In genomic region chr2:26315072-26315924, GRCm38 (mm10) we compare ENCODE assay signal across 7 mouse cellular contexts. TPM values are rescaled to one million over a fixed set of nuclear protein-coding genes. Genes with fewer than 3 reads are reported as not detected.
DNase-seq lines count a peak whose midpoint lies in the region; ATAC-seq lines count a peak whose summit lies in the region.

Gene Gpsm1 (plus strand): TSS chr2:26315515.

- peak within 1 kb of the TSS; percentile 95 for H3K27ac ChIP-seq in intestine, embryonic 16.5 days (ENCODE audit: low read length)
- peak within 1 kb of the TSS; percentile 97 for H3K27ac ChIP-seq in limb, embryonic 12.5 days
- peak within 1 kb of the TSS; percentile 97 for H3K27ac ChIP-seq in midbrain, embryonic 13.5 days

- peaks cover 31% of the 10 kb centered on the region for H3K4me1 ChIP-seq in intestine, embryonic 16.5 days (ENCODE audit: control insufficient read depth, insufficient read depth, low read length)
- H3K4me1 ChIP-seq in limb, embryonic 12.5 days (replicated peaks): peaks cover 66% of the 10 kb centered on the region
- peaks cover 51% of the 10 kb centered on the region for H3K4me1 ChIP-seq in midbrain, embryonic 13.5 days (replicated peaks)

- ATAC-seq in intestine, embryonic 16.5 days: peak; percentile 82
- ATAC-seq in limb, embryonic 12.5 days (ENCODE audit: insufficient number of reproducible peaks, insufficient read depth, low FRiP score, low TSS enrichment, low read depth): peak; percentile 65
- peak; percentile 86 for ATAC-seq in midbrain, embryonic 13.5 days

- H3K4me2 ChIP-seq in intestine, embryonic 16.5 days (ENCODE audit: low read depth, low read length): peak within 1 kb of the TSS; percentile 68
- H3K4me2 ChIP-seq in limb, embryonic 12.5 days: peak within 1 kb of the TSS; percentile 90
- peak within 1 kb of the TSS; percentile 96 for H3K4me2 ChIP-seq in midbrain, embryonic 13.5 days (replicated peaks)

- no peaks in the 10 kb centered on the region for H3K36me3 ChIP-seq in intestine, embryonic 16.5 days (ENCODE audit: control insufficient read depth, insufficient read depth, low read length)
- H3K36me3 ChIP-seq in limb, embryonic 12.5 days: peaks cover 22% of the 10 kb centered on the region; the same call in 1 of the 2 replicates
- H3K36me3 ChIP-seq in midbrain, embryonic 13.5 days: no peaks in the 10 kb centered on the region

- H3K4me3 ChIP-seq in intestine, embryonic 16.5 days (ENCODE audit: low read length): peak within 1 kb of the TSS; percentile 82
- peak within 1 kb of the TSS; percentile 89 for H3K4me3 ChIP-seq in limb, embryonic 12.5 days (replicated peaks)
- H3K4me3 ChIP-seq in midbrain, embryonic 13.5 days (replicated peaks): peak within 1 kb of the TSS; percentile 96

- peak within 1 kb of the TSS; percentile 91 for H3K9ac ChIP-seq in intestine, embryonic 16.5 days (ENCODE audit: low read depth, low read length)
- peak within 1 kb of the TSS; percentile 93 for H3K9ac ChIP-seq in limb, embryonic 12.5 days (replicated peaks)
- peak within 1 kb of the TSS; percentile 98 for H3K9ac ChIP-seq in midbrain, embryonic 13.5 days (replicated peaks)

- H3K27me3 ChIP-seq in intestine, embryonic 16.5 days (replicated peaks; ENCODE audit: control insufficient read depth, insufficient read depth, low read length): no peaks in the 10 kb centered on the region
- no peaks in the 10 kb centered on the region for H3K27me3 ChIP-seq in limb, embryonic 12.5 days
- H3K27me3 ChIP-seq in midbrain, embryonic 13.5 days: no peaks in the 10 kb centered on the region

- DNase-seq in adrenal gland, adult 18-20 months (ENCODE audit: low spot score in 2 of 2): peak; percentile 78 to 81
- DNase-seq in embryo, embryonic 10 days (ENCODE audit: low spot score): peak; percentile 91
- no peak for DNase-seq in gonadal fat pad, adult 2 months (ENCODE audit: low read depth)
- DNase-seq in spleen, adult 12 weeks (ENCODE audit: low spot score): peak; percentile 29

- WGBS in intestine, embryonic 16.5 days: 1% methylated on average over 62 of the region's 66 CpGs
- under 1% methylated on average over 65 of the region's 66 CpGs for WGBS in limb, embryonic 12.5 days
- WGBS in midbrain, embryonic 13.5 days: under 1% methylated on average over 64 of the region's 66 CpGs

- no peaks in the 10 kb centered on the region for H3K9me3 ChIP-seq in intestine, embryonic 16.5 days (ENCODE audit: control insufficient read depth, low read length)
- H3K9me3 ChIP-seq in limb, embryonic 12.5 days: no peaks in the 10 kb centered on the region
- no peaks in the 10 kb centered on the region for H3K9me3 ChIP-seq in midbrain, embryonic 13.5 days

RNA-seq across cellular contexts. Expression of gene Gpsm1, which starts in this region (rescaled TPM):
- total RNA-seq in adrenal gland, adult 18-20 months (2021): 10 to 100 TPM; 10.7 to 14.0 TPM
- 14.8 and 17.7 TPM in 2 replicates for polyA plus RNA-seq in gonadal fat pad, adult 2 months (2012; rRNA removed)
- polyA plus RNA-seq in intestine, embryonic 16.5 days (2015; fragmentation: Nextera tagmentation; extraction: Ambion mirVana): 22.6 and 23.2 TPM in 2 replicates
- 73.4 and 74.1 TPM in 2 replicates for polyA plus RNA-seq in limb, embryonic 12.5 days (2016; fragmentation: Nextera tagmentation; extraction: Ambion mirVana)
- 147 and 162 TPM in 2 replicates for polyA plus RNA-seq in midbrain, embryonic 13.5 days (2015; fragmentation: Nextera tagmentation; extraction: Ambion mirVana)
